Mouse (Mus musculus) ES-Bruce4 (cell line): ENCODE measurements around the gene Aldh1l2.

ENCODE experiments used
- CTCF ChIP-seq: IDR thresholded peaks from one replicate; pipeline ENCODE4 v1.8.1; 2011; ENCODE audit warnings: low read depth, low read length
- POLR2A ChIP-seq: IDR thresholded peaks from one replicate; pipeline ENCODE4 v1.8.1; 2011; ENCODE audit warnings: low read length; ENCODE audit not compliant: insufficient read depth

DNA sequence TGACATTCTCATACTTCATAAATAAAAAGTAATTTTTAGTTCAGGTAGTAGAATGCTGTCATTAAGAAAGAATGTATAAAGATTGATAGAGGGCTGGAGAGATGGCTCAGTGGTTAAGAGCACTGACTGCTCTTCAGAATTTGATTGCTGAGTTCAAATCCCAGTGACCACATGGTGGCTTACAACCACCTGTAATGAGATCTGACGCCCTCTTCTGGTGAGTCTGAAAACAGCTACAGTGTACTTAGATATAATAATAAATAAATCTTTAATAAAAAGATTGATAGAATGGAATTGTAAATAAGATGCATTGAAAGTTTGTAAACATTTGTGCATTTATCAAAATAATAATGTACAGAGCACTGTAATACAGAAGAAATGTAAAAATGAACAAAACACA lies 2.5 kb upstream of the Aldh1l2 start:
- TF ChIP-seq POLR2A: no peak
- no peak for TF ChIP-seq CTCF
